Mouse (Mus musculus): ENCODE results near the gene Phactr4. TPM values are rescaled to one million over a fixed set of nuclear protein-coding genes. Genes with fewer than 3 reads are reported as not detected.

The Phactr4 gene
- polyA plus RNA-seq, 1 experiment from 2014 or later = 20.8 TPM

DNA sequence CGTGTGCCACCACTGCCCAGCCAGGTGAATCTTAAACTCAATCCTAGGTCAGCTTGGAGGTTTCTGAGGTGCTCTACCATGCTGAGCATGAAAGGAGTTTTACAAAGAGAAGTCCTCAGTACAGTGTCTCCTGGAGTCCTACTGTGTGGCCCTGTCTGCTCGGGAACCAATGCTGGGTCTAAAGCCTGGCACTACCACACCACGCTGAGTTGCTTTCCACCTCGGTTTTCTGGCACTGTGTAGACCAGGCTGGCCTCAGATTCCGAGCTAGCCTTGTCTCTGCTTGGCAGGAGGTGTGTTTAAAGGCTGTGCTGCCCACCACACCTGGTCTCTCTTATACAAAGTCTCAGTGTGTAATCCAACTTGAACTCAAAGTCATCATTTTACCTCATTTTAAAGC, 109.7 kb downstream of the Phactr4 start:
- no peak for ATAC-seq (ENCODE audit: low read depth)
- WGBS = 88% methylated on average over 5 of the region's 5 CpGs
- Histone ChIP-seq H3K4me3 (ENCODE audit: low read length) (no peak overlapping the region), H3K9ac (ENCODE audit: low read length) (no peak overlapping the region), H3K27me3 (ENCODE audit: control insufficient read depth, insufficient read depth, low read depth, low read length) (no peaks in the 10 kb centered on the region), H3K4me2 (ENCODE audit: low read depth, low read length) (no peak overlapping the region), H3K27ac (ENCODE audit: low read length) (no peak overlapping the region), H3K4me1 (replicated peaks; ENCODE audit: control insufficient read depth, insufficient read depth, low read length) (peaks cover 9% of the 10 kb centered on the region), H3K36me3 (ENCODE audit: control insufficient read depth, insufficient read depth, low read length) (peaks cover 31% of the 10 kb centered on the region), H3K9me3 (ENCODE audit: control insufficient read depth, low read length) (no peaks in the 10 kb centered on the region)

DNA sequence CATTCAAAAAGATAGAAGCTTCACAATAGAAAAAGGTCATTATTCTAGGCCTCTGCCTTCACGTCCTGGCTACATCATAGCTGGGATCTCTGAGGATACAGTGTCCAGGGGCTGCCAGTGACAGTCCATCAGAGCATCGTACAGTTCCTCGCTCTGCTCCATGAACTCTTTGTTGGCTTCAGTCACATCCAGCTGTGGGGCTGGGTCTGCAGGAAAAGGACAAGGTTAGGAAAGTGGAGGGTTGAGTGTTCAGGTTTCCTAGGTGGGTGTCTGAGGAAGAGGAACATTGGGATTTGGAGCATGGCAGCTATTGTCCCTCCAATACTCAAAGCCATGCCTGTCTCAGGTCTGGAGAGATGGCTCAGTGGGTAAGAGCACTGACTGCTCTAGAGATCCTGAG, 110.5 kb downstream of the Phactr4 start:
- H3K4me1 ChIP-seq (replicated peaks; ENCODE audit: control insufficient read depth, insufficient read depth, low read length) = peaks cover 9% of the 10 kb centered on the region
- no peaks in the 10 kb centered on the region for H3K9me3 ChIP-seq (ENCODE audit: control insufficient read depth, low read length)
- H3K9ac ChIP-seq (ENCODE audit: low read length) = no peak overlapping the region
- H3K36me3 ChIP-seq (ENCODE audit: control insufficient read depth, insufficient read depth, low read length) = peaks cover 28% of the 10 kb centered on the region
- H3K27ac ChIP-seq (ENCODE audit: low read length) = no peak overlapping the region
- no peaks in the 10 kb centered on the region for H3K27me3 ChIP-seq (ENCODE audit: control insufficient read depth, insufficient read depth, low read depth, low read length)
- 34% methylated on average over 3 of the region's 3 CpGs for WGBS
- H3K4me3 ChIP-seq (ENCODE audit: low read length) = no peak overlapping the region
- no peak for ATAC-seq (ENCODE audit: low read depth)
- H3K4me2 ChIP-seq (ENCODE audit: low read depth, low read length) = no peak overlapping the region

DNA sequence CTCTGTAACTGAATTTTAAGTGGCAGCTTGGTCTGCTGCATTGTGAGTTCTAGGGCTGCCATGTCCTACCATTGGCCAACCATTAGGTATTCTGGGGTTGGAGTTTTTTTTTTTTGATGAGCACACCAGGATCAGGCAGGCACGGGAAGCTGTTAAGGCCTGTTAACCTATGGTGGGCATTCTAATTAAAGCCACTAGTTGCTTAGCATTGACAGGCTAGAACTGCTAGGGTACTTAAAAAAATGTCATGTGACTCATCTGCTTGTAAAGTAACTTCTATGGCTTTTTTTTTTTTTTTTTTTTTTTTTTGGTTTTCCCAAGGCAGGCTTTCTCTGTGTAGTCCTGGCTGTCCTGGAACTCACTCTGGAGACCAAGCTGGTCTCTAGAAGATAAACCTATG, 111.1 kb downstream of the Phactr4 start:
- peaks cover 9% of the 10 kb centered on the region for H3K4me1 ChIP-seq (replicated peaks; ENCODE audit: control insufficient read depth, insufficient read depth, low read length)
- H3K4me3 ChIP-seq (ENCODE audit: low read length) = no peak overlapping the region
- no peak overlapping the region for H3K9ac ChIP-seq (ENCODE audit: low read length)
- ATAC-seq (ENCODE audit: low read depth) = no peak
- no peaks in the 10 kb centered on the region for H3K27me3 ChIP-seq (ENCODE audit: control insufficient read depth, insufficient read depth, low read depth, low read length)
- H3K36me3 ChIP-seq (ENCODE audit: control insufficient read depth, insufficient read depth, low read length) = peaks cover 25% of the 10 kb centered on the region
- no peaks in the 10 kb centered on the region for H3K9me3 ChIP-seq (ENCODE audit: control insufficient read depth, low read length)
- WGBS = 63% methylated on average over 1 of the region's 1 CpGs
- H3K4me2 ChIP-seq (ENCODE audit: low read depth, low read length) = no peak overlapping the region
- no peak overlapping the region for H3K27ac ChIP-seq (ENCODE audit: low read length)

DNA sequence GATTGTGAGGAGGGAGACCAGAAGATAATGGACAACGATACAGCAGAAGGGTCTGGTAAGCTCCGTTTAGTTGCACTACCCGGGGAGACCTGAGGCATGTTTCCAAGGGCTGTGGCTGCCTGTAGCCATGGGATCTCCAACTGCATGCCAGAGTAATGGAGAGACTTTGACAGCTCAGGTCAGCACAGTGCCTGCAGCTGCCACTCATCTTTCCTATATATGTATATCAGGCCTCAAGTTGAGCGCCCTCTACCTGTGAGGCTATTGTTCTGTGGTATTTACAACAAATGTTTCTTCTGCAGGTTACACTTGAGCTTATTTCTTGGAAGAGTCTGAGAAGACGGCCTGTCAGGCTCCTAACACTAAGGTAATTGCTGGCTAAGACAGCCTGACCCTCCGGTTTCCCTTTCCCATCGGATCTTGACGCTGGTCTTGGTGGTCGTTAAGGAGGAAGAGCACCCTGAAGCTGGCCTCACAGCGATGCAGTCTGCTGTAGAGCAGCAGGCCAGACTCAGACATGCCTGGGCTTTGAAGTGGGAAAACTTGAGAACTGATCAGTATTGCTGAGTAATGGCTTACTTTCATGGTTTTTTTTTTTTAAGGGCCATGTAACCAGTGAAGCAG, 112.3 kb downstream of the Phactr4 start:
- Histone ChIP-seq H3K9ac (ENCODE audit: low read length) (peak overlapping the region; percentile 88), H3K27me3 (ENCODE audit: control insufficient read depth, insufficient read depth, low read depth, low read length) (no peaks in the 10 kb centered on the region), H3K4me3 (ENCODE audit: low read length) (peak overlapping the region; percentile 78), H3K27ac (ENCODE audit: low read length) (no peak overlapping the region), H3K36me3 (ENCODE audit: control insufficient read depth, insufficient read depth, low read length) (peaks cover 22% of the 10 kb centered on the region), H3K4me2 (ENCODE audit: low read depth, low read length) (peak overlapping the region; percentile 81), H3K9me3 (ENCODE audit: control insufficient read depth, low read length) (no peaks in the 10 kb centered on the region), H3K4me1 (replicated peaks; ENCODE audit: control insufficient read depth, insufficient read depth, low read length) (peaks cover 9% of the 10 kb centered on the region)
- ATAC-seq (ENCODE audit: low read depth) = peak; percentile 21; the same call in 1 of the 2 replicates
- 20% methylated on average over 10 of the region's 10 CpGs for WGBS

DNA sequence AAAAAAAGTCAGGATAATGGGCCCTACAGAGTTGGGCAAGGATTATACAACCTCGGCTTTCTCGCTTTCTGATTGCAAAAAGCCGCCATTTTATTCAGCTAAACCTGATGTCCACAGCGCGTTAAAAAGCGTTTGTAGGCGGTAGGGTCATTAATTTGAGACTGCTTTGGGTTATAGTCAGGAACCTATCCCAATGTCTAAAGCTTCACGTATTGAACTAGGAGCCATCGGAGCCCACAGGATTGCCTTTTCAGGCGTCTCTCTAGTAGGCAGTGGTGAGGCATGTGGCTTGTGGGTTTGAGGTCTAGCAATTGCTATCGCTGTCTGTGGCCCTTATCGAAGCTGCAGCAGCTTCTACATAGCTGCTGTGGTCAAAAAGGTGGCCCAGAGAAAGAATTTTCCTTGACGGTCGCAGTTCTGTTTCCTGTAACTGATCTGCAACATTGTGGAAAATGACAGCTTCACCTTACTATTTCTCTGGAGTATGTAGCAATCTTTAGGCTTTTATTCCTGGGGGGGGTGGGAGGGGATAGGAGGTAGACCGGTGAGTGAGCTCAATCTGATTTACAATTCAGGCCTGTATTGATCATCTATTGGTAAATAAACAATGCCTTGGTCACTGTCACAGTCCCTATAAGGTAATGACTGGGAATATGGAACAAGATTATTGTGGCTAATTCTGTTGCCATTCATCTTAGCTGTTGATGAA, 113.0 kb downstream of the Phactr4 start:
- Histone ChIP-seq H3K9ac (ENCODE audit: low read length) (peak overlapping the region; percentile 88), H3K9me3 (ENCODE audit: control insufficient read depth, low read length) (no peaks in the 10 kb centered on the region), H3K36me3 (ENCODE audit: control insufficient read depth, insufficient read depth, low read length) (peaks cover 21% of the 10 kb centered on the region), H3K4me2 (ENCODE audit: low read depth, low read length) (peak overlapping the region; percentile 81), H3K4me1 (replicated peaks; ENCODE audit: control insufficient read depth, insufficient read depth, low read length) (peaks cover 9% of the 10 kb centered on the region), H3K27ac (ENCODE audit: low read length) (peak overlapping the region; percentile 83), H3K4me3 (ENCODE audit: low read length) (peak overlapping the region; percentile 78), H3K27me3 (ENCODE audit: control insufficient read depth, insufficient read depth, low read depth, low read length) (no peaks in the 10 kb centered on the region)
- WGBS = under 1% methylated on average over 15 of the region's 15 CpGs
- ATAC-seq (ENCODE audit: low read depth) = peak; percentile 7; the same call in 1 of the 2 replicates

DNA sequence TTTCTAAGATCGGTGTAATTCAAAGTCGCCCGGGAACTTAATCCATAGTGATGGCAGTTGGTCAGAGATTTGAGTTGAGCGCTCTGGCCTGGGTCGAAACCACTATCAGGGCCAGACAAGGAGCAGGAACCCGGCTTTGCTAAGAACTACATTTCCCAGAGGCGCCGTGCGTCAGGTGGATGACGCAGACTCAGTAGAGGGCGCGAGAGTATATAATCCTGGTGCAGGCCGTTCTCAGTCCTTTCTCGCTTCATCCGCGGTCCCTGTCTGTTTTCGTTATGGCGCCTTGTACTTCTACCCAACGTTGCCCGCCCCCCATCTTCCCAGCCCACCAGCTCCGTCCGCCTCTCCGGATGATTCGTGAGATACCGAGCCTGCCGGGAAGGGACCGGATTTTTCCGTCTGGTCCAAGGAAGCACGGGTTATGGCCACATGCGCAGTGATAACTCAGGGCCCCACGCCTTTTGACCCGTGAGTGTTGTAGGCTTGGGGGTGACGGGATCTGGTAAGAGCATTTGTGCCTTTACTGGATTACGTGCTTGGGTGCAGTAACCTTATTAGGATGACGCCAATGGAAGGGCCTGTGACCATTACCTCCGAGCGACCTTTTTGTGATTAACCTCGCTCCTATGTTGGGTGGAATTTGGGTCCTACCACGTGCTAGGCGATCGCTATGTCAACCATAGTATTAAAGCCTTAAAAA, 113.7 kb downstream of the Phactr4 start:
- H3K4me3 ChIP-seq (ENCODE audit: low read length) = peak overlapping the region; percentile 78
- H3K9ac ChIP-seq (ENCODE audit: low read length) = peak overlapping the region; percentile 88
- ATAC-seq (ENCODE audit: low read depth) = peak; percentile 93
- peak overlapping the region; percentile 81 for H3K4me2 ChIP-seq (ENCODE audit: low read depth, low read length)
- 1% methylated on average over 41 of the region's 41 CpGs for WGBS
- H3K36me3 ChIP-seq (ENCODE audit: control insufficient read depth, insufficient read depth, low read length) = peaks cover 18% of the 10 kb centered on the region
- H3K27me3 ChIP-seq (ENCODE audit: control insufficient read depth, insufficient read depth, low read depth, low read length) = no peaks in the 10 kb centered on the region
- no peaks in the 10 kb centered on the region for H3K9me3 ChIP-seq (ENCODE audit: control insufficient read depth, low read length)
- peaks cover 9% of the 10 kb centered on the region for H3K4me1 ChIP-seq (replicated peaks; ENCODE audit: control insufficient read depth, insufficient read depth, low read length)
- H3K27ac ChIP-seq (ENCODE audit: low read length) = peak overlapping the region; percentile 83

DNA sequence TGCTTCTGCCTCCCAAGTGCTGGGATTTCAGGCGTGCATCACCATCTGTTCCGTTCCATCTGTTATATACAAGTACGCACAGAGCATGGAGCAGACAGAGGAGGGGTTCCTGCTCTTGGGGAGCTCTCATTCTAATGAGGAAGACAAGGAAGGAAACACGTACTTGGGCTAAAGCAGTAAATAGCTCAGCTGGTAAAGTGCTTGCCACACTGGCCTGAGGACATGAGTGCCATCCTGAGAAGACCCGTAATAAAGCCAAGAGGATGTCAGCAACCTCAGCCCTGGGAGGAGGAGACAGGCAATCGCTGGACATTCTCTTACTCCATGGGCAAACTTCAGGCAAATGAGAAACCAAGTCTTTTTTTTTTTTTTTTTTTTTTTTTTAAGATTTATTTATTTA, 116.3 kb downstream of the Phactr4 start:
- H3K4me1 ChIP-seq (replicated peaks; ENCODE audit: control insufficient read depth, insufficient read depth, low read length) = peaks cover 14% of the 10 kb centered on the region
- no peak for ATAC-seq (ENCODE audit: low read depth)
- 70% methylated on average over 6 of the region's 6 CpGs for WGBS
- H3K9ac ChIP-seq (ENCODE audit: low read length) = no peak overlapping the region
- H3K27me3 ChIP-seq (ENCODE audit: control insufficient read depth, insufficient read depth, low read depth, low read length) = no peaks in the 10 kb centered on the region
- H3K4me2 ChIP-seq (ENCODE audit: low read depth, low read length) = no peak overlapping the region
- peaks cover 11% of the 10 kb centered on the region for H3K36me3 ChIP-seq (ENCODE audit: control insufficient read depth, insufficient read depth, low read length)
- no peak overlapping the region for H3K27ac ChIP-seq (ENCODE audit: low read length)
- no peak overlapping the region for H3K4me3 ChIP-seq (ENCODE audit: low read length)
- no peaks in the 10 kb centered on the region for H3K9me3 ChIP-seq (ENCODE audit: control insufficient read depth, low read length)

Data from lung, embryonic 16.5 days (tissue).